Mouse (Mus musculus): ENCODE results near the gene Spred2.
A peak's percentile ranks its signal among the peaks of the same experiment; 100 is the strongest.

The Spred2 gene

GRCm38 (mm10) chr11:20064926-20065325, 140.8 kb downstream of the Spred2 start:
- DNase-seq, result no peak

GRCm38 (mm10) chr11:20066106-20066505, 141.9 kb downstream of the Spred2 start:
- DNase-seq, result no peak

- DNase-seq, result no peak
Observed at GRCm38 (mm10) chr11:20067521-20067920, 143.3 kb downstream of the Spred2 start.

- no peak for DNase-seq
Observed at GRCm38 (mm10) chr11:20068346-20069004, 144.3 kb downstream of the Spred2 start.

- peak; percentile 53 for DNase-seq
Observed at GRCm38 (mm10) chr11:20072174-20072573, 148.0 kb downstream of the Spred2 start.

GRCm38 (mm10) chr11:20072826-20073225, 148.7 kb downstream of the Spred2 start:
- DNase-seq, result no peak

Measured in lung, postnatal 10 days (tissue).